8 mouse cellular contexts compared by ENCODE assay signal in genomic region chr17:24559146-24559545, GRCm38 (mm10). TPM values are rescaled to one million over a fixed set of nuclear protein-coding genes. Genes with fewer than 3 reads are reported as not detected.
DNase-seq lines count a peak whose midpoint lies in the region; ATAC-seq and TF ChIP-seq lines count a peak whose summit lies in the region.

No protein-coding gene starts in this region.

- TF ChIP-seq CTCF in layer of hippocampus, adult 2 months (conservative IDR thresholded peaks at IDR 0.05) = no peak
- TF ChIP-seq CTCF in intestine, postnatal 0 days (IDR thresholded peaks at IDR 0.05; ENCODE audit: low read depth) = no peak

- no peaks in the 10 kb centered on the region for H3K4me1 ChIP-seq in intestine, postnatal 0 days (replicated peaks; ENCODE audit: control insufficient read depth, insufficient read depth, low read length)

- H3K27me3 ChIP-seq in intestine, postnatal 0 days (replicated peaks; ENCODE audit: control insufficient read depth, insufficient read depth, low read length) = no peaks in the 10 kb centered on the region

- peak; percentile 22; the same call in 1 of the 2 replicates for ATAC-seq in intestine, postnatal 0 days
- peak; percentile 61 for ATAC-seq in megakaryocyte progenitor cell, adult 5-6 weeks (replicated peaks; ENCODE audit: poor library complexity)

- no peak overlapping the region; the same call in 1 of the 2 replicates for H3K4me3 ChIP-seq in layer of hippocampus, adult 2 months
- no peak overlapping the region for H3K4me3 ChIP-seq in intestine, postnatal 0 days (ENCODE audit: low read depth, low read length)

- H3K9ac ChIP-seq in intestine, postnatal 0 days (ENCODE audit: low read depth, low read length) = no peak overlapping the region

- 52% methylated on average over 3 of the region's 3 CpGs for WGBS in intestine, postnatal 0 days

- no peaks in the 10 kb centered on the region for H3K9me3 ChIP-seq in intestine, postnatal 0 days (ENCODE audit: control insufficient read depth)

- no peaks in the 10 kb centered on the region for H3K36me3 ChIP-seq in intestine, postnatal 0 days (ENCODE audit: control insufficient read depth, insufficient read depth)

- peak overlapping the region; percentile 9; the same call in 1 of the 2 replicates for H3K4me2 ChIP-seq in intestine, postnatal 0 days (replicated peaks; ENCODE audit: low read depth)

- no peak for DNase-seq in layer of hippocampus, adult 2 months (ENCODE audit: low spot score in 2 of 2)
- DNase-seq in layer of hippocampus, adult 9-10 months (ENCODE audit: low spot score) = no peak
- DNase-seq in heart, adult 18-20 months = peak; percentile 55 to 71
- no peak for DNase-seq in left cerebral cortex, adult 9 months (ENCODE audit: low spot score in 2 of 2)
- no peak for DNase-seq in urinary bladder, postnatal 14 days (ENCODE audit: low spot score)
- no peak for DNase-seq in spleen, postnatal 4 days (ENCODE audit: low spot score in 2 of 2)

- H3K27ac ChIP-seq in layer of hippocampus, adult 2 months = peak overlapping the region; percentile 92
- H3K27ac ChIP-seq in intestine, postnatal 0 days (ENCODE audit: low read depth, low read length) = peak overlapping the region; percentile 76

RNA-seq across cellular contexts. Expression of gene Pkd1, which starts 9.5 kb away (rescaled TPM):
- 10 to 100 TPM; 87.0 to 93.3 TPM for total RNA-seq in layer of hippocampus, adult 2 months (2021)
- 10 to 100 TPM; 34.1 to 34.5 TPM for total RNA-seq in heart, adult 18-20 months (2021)
- 5.4 and 8.3 TPM in 2 replicates for polyA plus RNA-seq in intestine, postnatal 0 days (2015; fragmentation: Nextera tagmentation; extraction: Ambion mirVana)
- 7.4 and 10.6 TPM in 2 replicates for total RNA-seq in megakaryocyte progenitor cell, adult 5-6 weeks (2015)
- total RNA-seq in megakaryocyte progenitor cell, adult 5-6 weeks (2017) = 6.2 and 15.1 TPM in 2 replicates

RNA-seq across cellular contexts. Expression of gene Rab26, which starts 25.1 kb away (rescaled TPM):
- total RNA-seq in layer of hippocampus, adult 2 months (2021) = 10 to 100 TPM; 78.2 to 82.2 TPM
- total RNA-seq in heart, adult 18-20 months (2021) = not detected
- 0.31 and 0.63 TPM in 2 replicates for polyA plus RNA-seq in intestine, postnatal 0 days (2015; fragmentation: Nextera tagmentation; extraction: Ambion mirVana)
- 0.12 and 0.17 TPM in 2 replicates for total RNA-seq in megakaryocyte progenitor cell, adult 5-6 weeks (2015)
- 0.14 and 0.71 TPM in 2 replicates for total RNA-seq in megakaryocyte progenitor cell, adult 5-6 weeks (2017)

RNA-seq across cellular contexts. Expression of gene Traf7, which starts 31.4 kb away (rescaled TPM):
- total RNA-seq in layer of hippocampus, adult 2 months (2021) = 10 to 100 TPM; 87.9 to 95.5 TPM
- total RNA-seq in heart, adult 18-20 months (2021) = 10 to 100 TPM; 35.8 to 38.5 TPM
- polyA plus RNA-seq in intestine, postnatal 0 days (2015; fragmentation: Nextera tagmentation; extraction: Ambion mirVana) = 39.7 and 41.2 TPM in 2 replicates
- 50.9 and 54.7 TPM in 2 replicates for total RNA-seq in megakaryocyte progenitor cell, adult 5-6 weeks (2015)
- total RNA-seq in megakaryocyte progenitor cell, adult 5-6 weeks (2017) = 91.7 and 98.9 TPM in 2 replicates

Comparison
In these comparisons a context has a peak if more than half of its experiments do, and no peak if none do; other contexts are left out.
1. DNase-seq: peak in heart, adult 18-20 months (2 of 2); none in layer of hippocampus, adult 2 months (0 of 2), layer of hippocampus, adult 9-10 months (single experiment), left cerebral cortex, adult 9 months (0 of 2), urinary bladder, postnatal 14 days (single experiment) and spleen, postnatal 4 days (0 of 2).
2. RNA of gene Rab26, which starts 25.1 kb away (total RNA-seq): 78.2 to 82.2 TPM in layer of hippocampus, adult 2 months; 0.12 to 0.71 TPM in megakaryocyte progenitor cell, adult 5-6 weeks and not detected in heart, adult 18-20 months; every median in the first group is over 10 times any median in the second.